In genomic region chr2:162273826-162274225, GRCm38 (mm10) we compare ENCODE assay signal across 22 mouse cellular contexts.
A peak's percentile ranks its signal among the peaks of the same experiment; 100 is the strongest.
DNase-seq lines count a peak whose midpoint lies in the region; TF ChIP-seq lines count a peak whose summit lies in the region.
"Had no signal": no experiment of that assay in that cellular context is flagged by ENCODE, and none has a peak within 500 bp of the region (broad histone marks: within the 10 kb centered on the region; RNA-seq: fewer than 3 reads in every experiment).

No protein-coding gene starts in this region.

- H3K27ac ChIP-seq in gastrocnemius, adult 2 months, result no peak overlapping the region
- H3K27ac ChIP-seq: embryonic facial prominence, embryonic 13.5 days; hindbrain, embryonic 13.5 days; limb, embryonic 13.5 days; liver, embryonic 13.5 days; lung, embryonic 15.5 days; macrophage; midbrain, embryonic 10.5 days had no signal

- intact Hi-C loops in left cerebral cortex, postnatal 10 days (cut with DNase I), result no loop called here
- intact Hi-C loops in gastrocnemius, adult 2 months (cut with DNase I), result no loop called here

- no peak overlapping the region for H3K4me3 ChIP-seq in gastrocnemius, adult 2 months
- H3K4me3 ChIP-seq: embryonic facial prominence, embryonic 13.5 days; heart, embryonic 12.5 days; hindbrain, embryonic 13.5 days; limb, embryonic 13.5 days; liver, embryonic 13.5 days; lung, embryonic 15.5 days; midbrain, embryonic 10.5 days had no signal

- peak; percentile 39 to 56 for DNase-seq in left cerebral cortex, adult 18-20 months (ENCODE audit: low spot score in 2 of 2)
- no peak for DNase-seq in left cerebral cortex, postnatal 10 days (ENCODE audit: extremely low spot score in 1 of 2, low spot score in 2 of 2)
- peak; percentile 5 for DNase-seq in brain, embryonic 14.5 days (ENCODE audit: low read depth)
- DNase-seq in layer of hippocampus, postnatal 14 days (ENCODE audit: low spot score in 2 of 2), result peak; percentile 7 to 18
- DNase-seq in telencephalon, adult 2 months (ENCODE audit: low read depth, low spot score), result peak; percentile 70
- DNase-seq in gastrocnemius, adult 2 months, result no peak
- no peak for DNase-seq in thymus, postnatal 10 days (ENCODE audit: low spot score in 2 of 2)
- DNase-seq: adrenal gland, postnatal 10 days; cerebellum, adult 11 months; cerebellum, postnatal 10 days; gastrocnemius, postnatal 10 days; heart, adult 11 months; kidney, adult 8-10 months; kidney, postnatal 25 days; liver, embryonic 13.5 days had no signal

- TF ChIP-seq CTCF in brain, embryonic 14.5 days (IDR thresholded peaks at IDR 0.05; ENCODE audit: borderline replicate concordance, extremely low read depth, insufficient read depth, insufficient read length), result no peak
- TF ChIP-seq CTCF in gastrocnemius, adult 2 months (IDR thresholded peaks at IDR 0.05), result no peak

- no peak for TF ChIP-seq POLR2A in brain, embryonic 14.5 days (IDR thresholded peaks at IDR 0.05; ENCODE audit: borderline replicate concordance, extremely low read depth, insufficient read depth, insufficient read length, poor library complexity, severe bottlenecking)

Comparison
In these comparisons a context has a peak if more than half of its experiments do, and no peak if none do; other contexts are left out.
1. DNase-seq: peak in left cerebral cortex, adult 18-20 months (2 of 2), brain, embryonic 14.5 days (single experiment), layer of hippocampus, postnatal 14 days (2 of 2) and telencephalon, adult 2 months (single experiment); none in left cerebral cortex, postnatal 10 days (0 of 2), gastrocnemius, adult 2 months (single experiment) and thymus, postnatal 10 days (0 of 2).